ENCODE assay signal across 10 mouse cellular contexts in the genomic region with DNA sequence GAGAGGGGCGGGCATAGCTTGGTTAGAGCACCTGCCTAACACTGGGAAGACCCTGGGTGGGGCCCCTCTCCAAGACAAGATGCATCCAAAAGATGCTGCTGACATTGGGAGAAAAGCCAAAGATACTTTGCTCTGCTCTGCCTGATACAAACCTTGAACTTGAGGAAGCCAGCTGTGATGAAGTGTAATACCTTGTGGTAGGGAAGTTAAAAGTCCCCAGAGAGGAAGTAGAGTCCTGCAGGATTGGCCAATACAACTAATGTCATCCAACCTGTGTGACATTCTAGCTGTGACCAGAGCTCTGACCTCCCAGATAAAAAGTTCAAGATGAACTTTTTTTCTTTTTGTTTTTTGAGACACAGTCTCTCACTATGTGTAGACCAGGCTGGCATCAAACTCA. TPM values are rescaled to one million over a fixed set of nuclear protein-coding genes. Genes with fewer than 3 reads are reported as not detected.
A peak's percentile ranks its signal among the peaks of the same experiment; 100 is the strongest.
DNase-seq lines count a peak whose midpoint lies in the region; ATAC-seq and TF ChIP-seq lines count a peak whose summit lies in the region.
"Had no signal": no experiment of that assay in that cellular context is flagged by ENCODE, and none has a peak within 500 bp of the region (broad histone marks: within the 10 kb centered on the region; RNA-seq: fewer than 3 reads in every experiment).

No protein-coding gene starts in this region.

- no peak for ATAC-seq in kidney, postnatal 0 days (replicated peaks; ENCODE audit: low FRiP score, low read depth)
- no peak for ATAC-seq in forebrain, embryonic 14.5 days
- ATAC-seq in liver, postnatal 0 days = no peak

- no peak for TF ChIP-seq EP300 in liver, postnatal 0 days (IDR thresholded peaks at IDR 0.05; ENCODE audit: low read depth)

- no peaks in the 10 kb centered on the region for H3K9me3 ChIP-seq in kidney, postnatal 0 days (replicated peaks; ENCODE audit: low read length)
- no peaks in the 10 kb centered on the region for H3K9me3 ChIP-seq in forebrain, embryonic 14.5 days (replicated peaks; ENCODE audit: control insufficient read depth, low read length)
- H3K9me3 ChIP-seq in liver, postnatal 0 days (ENCODE audit: low read length) = no peaks in the 10 kb centered on the region

- TF ChIP-seq CTCF in kidney, postnatal 0 days (IDR thresholded peaks at IDR 0.05; ENCODE audit: low read depth) = no peak
- no peak for TF ChIP-seq CTCF in liver, postnatal 0 days (IDR thresholded peaks at IDR 0.05; ENCODE audit: low read depth)
- no peak for TF ChIP-seq CTCF in thymus, adult 2 months (IDR thresholded peaks at IDR 0.05; ENCODE audit: borderline replicate concordance, control insufficient read depth, extremely low read depth, insufficient read depth, low read length, poor library complexity)

- WGBS in kidney, postnatal 0 days = 96% methylated on average over 1 of the region's 1 CpGs
- 96% methylated on average over 1 of the region's 1 CpGs for WGBS in forebrain, embryonic 14.5 days
- WGBS in liver, postnatal 0 days (ENCODE audit: insufficient replicate concordance) = 82% methylated on average over 1 of the region's 1 CpGs
- WGBS in thymus, adult 2 months = 96% methylated on average over 1 of the region's 1 CpGs

- peaks cover 20% of the 10 kb centered on the region for H3K4me1 ChIP-seq in kidney, postnatal 0 days (replicated peaks; ENCODE audit: insufficient read depth, low read length)
- peaks cover 12% of the 10 kb centered on the region for H3K4me1 ChIP-seq in forebrain, embryonic 14.5 days (ENCODE audit: control insufficient read depth, insufficient read depth, low read length)
- peaks cover 34% of the 10 kb centered on the region for H3K4me1 ChIP-seq in liver, postnatal 0 days (ENCODE audit: insufficient read depth)
- peaks cover 27% of the 10 kb centered on the region for H3K4me1 ChIP-seq in thymus, adult 2 months (replicated peaks; ENCODE audit: control insufficient read depth, insufficient read depth, low read length)

- peak; percentile 46 for DNase-seq in cerebellum, adult 11-12 months
- DNase-seq in cerebellum, adult 9-10 months = no peak
- no peak for DNase-seq in kidney, postnatal 0 days (ENCODE audit: low spot score)
- no peak for DNase-seq in kidney, postnatal 14 days
- no peak for DNase-seq in forebrain, embryonic 14.5 days (ENCODE audit: low spot score)
- DNase-seq in liver, postnatal 0 days = no peak
- no peak for DNase-seq in thymus, adult 2 months
- DNase-seq in ovary, postnatal 10 days (ENCODE audit: low spot score) = no peak
- DNase-seq: cerebellum, adult 8-10 months; kidney, adult 11 months had no signal

- no peak for TF ChIP-seq POLR2A in thymus, adult 2 months (IDR thresholded peaks at IDR 0.05; ENCODE audit: control insufficient read depth, extremely low read depth, insufficient read depth, low read length, poor library complexity)

- H3K27ac ChIP-seq in kidney, postnatal 0 days = peak overlapping the region; percentile 89; the same call in 1 of the 2 replicates
- no peak overlapping the region for H3K27ac ChIP-seq in forebrain, embryonic 14.5 days (ENCODE audit: low read depth, low read length)
- peak overlapping the region; percentile 90 for H3K27ac ChIP-seq in liver, postnatal 0 days (ENCODE audit: low read depth)
- H3K27ac ChIP-seq in thymus, adult 2 months (ENCODE audit: control insufficient read depth, insufficient read depth, low read length) = no peak overlapping the region

- no peak overlapping the region for H3K4me3 ChIP-seq in kidney, postnatal 0 days (replicated peaks; ENCODE audit: low read depth, low read length)
- no peak overlapping the region for H3K4me3 ChIP-seq in forebrain, embryonic 14.5 days (ENCODE audit: low read depth, low read length)
- no peak overlapping the region for H3K4me3 ChIP-seq in liver, postnatal 0 days (ENCODE audit: low read depth, low read length)
- no peak overlapping the region for H3K4me3 ChIP-seq in thymus, adult 2 months (ENCODE audit: control insufficient read depth, insufficient read depth, low read length)

- peak overlapping the region; percentile 69; the same call in 1 of the 2 replicates for H3K9ac ChIP-seq in kidney, postnatal 0 days (ENCODE audit: low read depth, low read length)
- H3K9ac ChIP-seq in forebrain, embryonic 14.5 days (ENCODE audit: low read length) = no peak overlapping the region
- H3K9ac ChIP-seq in liver, postnatal 0 days (replicated peaks) = no peak overlapping the region

- no peaks in the 10 kb centered on the region for H3K27me3 ChIP-seq in kidney, postnatal 0 days (ENCODE audit: insufficient read depth, low read length)
- H3K27me3 ChIP-seq in forebrain, embryonic 14.5 days (replicated peaks; ENCODE audit: control insufficient read depth, insufficient read depth, low read length) = no peaks in the 10 kb centered on the region
- H3K27me3 ChIP-seq in liver, postnatal 0 days (ENCODE audit: insufficient read depth, low read length) = no peaks in the 10 kb centered on the region
- no peaks in the 10 kb centered on the region for H3K27me3 ChIP-seq in thymus, adult 2 months (ENCODE audit: control insufficient read depth, insufficient read depth, low read length)

- H3K36me3 ChIP-seq in kidney, postnatal 0 days (ENCODE audit: insufficient read depth, low read length) = peaks cover 10% of the 10 kb centered on the region; the same call in 1 of the 2 replicates
- peaks cover 22% of the 10 kb centered on the region for H3K36me3 ChIP-seq in forebrain, embryonic 14.5 days (ENCODE audit: control insufficient read depth, insufficient read depth, low read length)
- peaks cover 18% of the 10 kb centered on the region for H3K36me3 ChIP-seq in liver, postnatal 0 days (replicated peaks; ENCODE audit: insufficient read depth, low read length)
- no peaks in the 10 kb centered on the region for H3K36me3 ChIP-seq in thymus, adult 2 months (ENCODE audit: control insufficient read depth, insufficient read depth, low read length)

- peak overlapping the region; percentile 62; the same call in 1 of the 2 replicates for H3K4me2 ChIP-seq in kidney, postnatal 0 days (ENCODE audit: low read length)
- H3K4me2 ChIP-seq in forebrain, embryonic 14.5 days (ENCODE audit: low read length) = 0 out of 2 replicates have a peak overlapping the region, but pooled peaks have one; percentile 62
- peak overlapping the region; percentile 81 for H3K4me2 ChIP-seq in liver, postnatal 0 days (ENCODE audit: low read depth, low read length)

RNA-seq across cellular contexts. Expression of a gene that starts 1.1 kb away (rescaled TPM):
- polyA plus RNA-seq in kidney, postnatal 0 days (2015; fragmentation: Nextera tagmentation; extraction: Ambion mirVana) = 10.5 and 11.9 TPM in 2 replicates
- 5.2 and 5.5 TPM in 2 replicates for polyA plus RNA-seq in forebrain, embryonic 14.5 days (2014; fragmentation: Nextera tagmentation; extraction: Ambion mirVana)
- polyA plus RNA-seq in liver, postnatal 0 days (2015; fragmentation: Nextera tagmentation; extraction: Ambion mirVana) = 4.4 and 4.8 TPM in 2 replicates
- 12.9 and 16.0 TPM in 2 replicates for polyA plus RNA-seq in thymus, adult 2 months (2012; rRNA removed)

RNA-seq across cellular contexts. Expression of a gene that starts 3.2 kb away (rescaled TPM):
- polyA plus RNA-seq in kidney, postnatal 0 days (2015; fragmentation: Nextera tagmentation; extraction: Ambion mirVana) = 300 and 312 TPM in 2 replicates
- 313 and 353 TPM in 2 replicates for polyA plus RNA-seq in forebrain, embryonic 14.5 days (2014; fragmentation: Nextera tagmentation; extraction: Ambion mirVana)
- polyA plus RNA-seq in liver, postnatal 0 days (2015; fragmentation: Nextera tagmentation; extraction: Ambion mirVana) = 120 and 131 TPM in 2 replicates
- polyA plus RNA-seq in thymus, adult 2 months (2012; rRNA removed) = 500 and 515 TPM in 2 replicates

RNA-seq across cellular contexts. Expression of a gene that starts 3.8 kb away (rescaled TPM):
- polyA plus RNA-seq in kidney, postnatal 0 days (2015; fragmentation: Nextera tagmentation; extraction: Ambion mirVana) = 14.6 and 15.2 TPM in 2 replicates
- 31.3 and 34.2 TPM in 2 replicates for polyA plus RNA-seq in forebrain, embryonic 14.5 days (2014; fragmentation: Nextera tagmentation; extraction: Ambion mirVana)
- 8.1 and 9.6 TPM in 2 replicates for polyA plus RNA-seq in liver, postnatal 0 days (2015; fragmentation: Nextera tagmentation; extraction: Ambion mirVana)
- polyA plus RNA-seq in thymus, adult 2 months (2012; rRNA removed) = 35.2 and 37.8 TPM in 2 replicates

RNA-seq across cellular contexts. Expression of a gene that starts 6.8 kb away (rescaled TPM):
- 59.6 and 64.2 TPM in 2 replicates for polyA plus RNA-seq in kidney, postnatal 0 days (2015; fragmentation: Nextera tagmentation; extraction: Ambion mirVana)
- 0.22 and 0.29 TPM in 2 replicates for polyA plus RNA-seq in forebrain, embryonic 14.5 days (2014; fragmentation: Nextera tagmentation; extraction: Ambion mirVana)
- polyA plus RNA-seq in liver, postnatal 0 days (2015; fragmentation: Nextera tagmentation; extraction: Ambion mirVana) = 1,209 and 1,216 TPM in 2 replicates
- polyA plus RNA-seq in thymus, adult 2 months (2012; rRNA removed) = 0.55 and 0.85 TPM in 2 replicates

RNA-seq across cellular contexts. Expression of a gene that starts 9.9 kb away (rescaled TPM):
- polyA plus RNA-seq in kidney, postnatal 0 days (2015; fragmentation: Nextera tagmentation; extraction: Ambion mirVana) = 0.69 and 1.1 TPM in 2 replicates
- 0.89 and 1.1 TPM in 2 replicates for polyA plus RNA-seq in forebrain, embryonic 14.5 days (2014; fragmentation: Nextera tagmentation; extraction: Ambion mirVana)
- 0.32 and 0.67 TPM in 2 replicates for polyA plus RNA-seq in liver, postnatal 0 days (2015; fragmentation: Nextera tagmentation; extraction: Ambion mirVana)
- polyA plus RNA-seq in thymus, adult 2 months (2012; rRNA removed) = 5.9 and 8.3 TPM in 2 replicates

Comparison
In these comparisons a context has a peak if more than half of its experiments do, and no peak if none do; other contexts are left out.
1. H3K27ac ChIP-seq: peak in kidney, postnatal 0 days (single experiment) and liver, postnatal 0 days (single experiment); none in forebrain, embryonic 14.5 days (single experiment) and thymus, adult 2 months (single experiment).
2. Peak in every context shown above with its lines, with median percentiles within 50 percentile points of each other: H3K4me2 ChIP-seq.